Mouse (Mus musculus): ENCODE measurements around the gene 4930544G11Rik. TPM values are rescaled to one million over a fixed set of nuclear protein-coding genes. Genes with fewer than 3 reads are reported as not detected.

4930544G11Rik gene
- polyA plus RNA-seq, 1 experiment from 2014 or later = not detected

DNA sequence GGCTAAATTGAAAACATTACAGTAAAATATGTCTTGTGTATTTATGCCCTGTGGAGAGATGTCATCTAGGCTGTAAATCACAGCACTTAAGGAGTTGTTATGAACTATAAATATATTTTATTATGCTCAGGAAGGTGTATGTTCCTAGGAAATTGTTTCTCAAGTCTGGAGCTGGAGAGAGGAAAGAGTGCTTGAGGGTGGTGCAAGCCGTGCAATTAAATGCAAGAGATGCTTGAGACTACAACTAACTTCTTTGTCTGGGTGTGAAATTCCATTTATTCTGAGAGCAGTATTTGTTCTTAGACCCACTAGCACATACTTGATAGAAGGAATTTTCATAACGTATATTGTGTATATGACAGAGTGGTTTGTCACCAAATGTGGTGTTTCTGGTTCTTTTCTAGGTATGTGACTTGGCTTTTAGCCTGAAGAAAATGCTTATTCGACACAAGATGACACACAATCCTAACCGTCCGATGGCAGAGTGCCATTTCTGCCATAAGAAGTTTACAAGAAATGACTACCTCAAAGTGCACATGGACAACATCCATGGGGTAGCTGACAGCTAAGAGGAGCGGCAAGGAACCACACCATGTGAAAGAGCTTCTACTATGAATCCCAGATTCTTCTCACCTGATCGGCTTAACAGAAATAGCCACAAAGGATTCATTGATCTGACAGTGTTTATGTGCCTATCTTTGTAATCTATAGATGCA is 16.7 kb upstream of the 4930544G11Rik start:
- no peaks in the 10 kb centered on the region for H3K9me3 ChIP-seq (ENCODE audit: control insufficient read depth, low read length)
- no peak for ATAC-seq
- H3K27ac ChIP-seq (ENCODE audit: low read length) = no peak overlapping the region
- 54% methylated on average over 7 of the region's 7 CpGs for WGBS
- H3K9ac ChIP-seq (ENCODE audit: low read depth, low read length) = no peak overlapping the region
- no peaks in the 10 kb centered on the region for H3K4me1 ChIP-seq (ENCODE audit: control insufficient read depth, insufficient read depth, low read length)
- H3K27me3 ChIP-seq (replicated peaks; ENCODE audit: control insufficient read depth, insufficient read depth, low read length) = no peaks in the 10 kb centered on the region
- no peak overlapping the region for H3K4me3 ChIP-seq (ENCODE audit: low read length)
- 0 out of 2 replicates have a peak, but pooled peaks cover 3% of the 10 kb centered on the region for H3K36me3 ChIP-seq (ENCODE audit: control insufficient read depth, insufficient read depth, low read length)
- H3K4me2 ChIP-seq (ENCODE audit: low read depth, low read length) = no peak overlapping the region

DNA sequence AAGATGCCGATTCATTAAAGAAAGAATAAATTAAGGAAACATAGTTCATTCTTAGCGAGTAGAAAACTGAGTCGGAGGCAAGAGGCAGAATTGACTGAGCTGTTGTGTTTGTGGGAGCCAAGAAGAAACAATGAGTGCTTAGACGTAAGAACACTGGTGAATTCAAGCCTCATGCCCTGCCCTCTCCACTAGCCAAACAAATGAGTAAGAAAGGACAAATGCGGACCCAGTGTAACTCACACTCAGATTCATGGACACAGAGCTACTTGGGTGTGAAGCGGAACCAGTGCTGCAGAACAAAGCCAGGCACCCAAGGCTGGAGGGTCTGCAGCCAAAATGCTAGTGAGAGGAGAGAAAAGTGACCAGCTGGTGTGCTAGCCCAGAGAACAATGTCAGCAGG is 1.9 kb upstream of the 4930544G11Rik start:
- no peak for ATAC-seq
- Histone ChIP-seq H3K4me2 (ENCODE audit: low read depth, low read length) (no peak overlapping the region), H3K27ac (ENCODE audit: low read length) (no peak overlapping the region), H3K4me1 (ENCODE audit: control insufficient read depth, insufficient read depth, low read length) (no peaks in the 10 kb centered on the region), H3K9me3 (ENCODE audit: control insufficient read depth, low read length) (no peaks in the 10 kb centered on the region; the same call in 1 of the 2 replicates), H3K36me3 (ENCODE audit: control insufficient read depth, insufficient read depth, low read length) (no peaks in the 10 kb centered on the region), H3K27me3 (replicated peaks; ENCODE audit: control insufficient read depth, insufficient read depth, low read length) (no peaks in the 10 kb centered on the region), H3K4me3 (ENCODE audit: low read length) (no peak overlapping the region), H3K9ac (ENCODE audit: low read depth, low read length) (no peak overlapping the region)
- WGBS = 80% methylated on average over 6 of the region's 6 CpGs

GRCm38 (mm10) chr6:65969386-65970111 is 17.1 kb downstream of the 4930544G11Rik start:
- H3K9ac ChIP-seq (ENCODE audit: low read depth, low read length) = no peak overlapping the region
- WGBS = 71% methylated on average over 6 of the region's 6 CpGs
- no peak overlapping the region for H3K27ac ChIP-seq (ENCODE audit: low read length)
- no peak overlapping the region for H3K4me3 ChIP-seq (ENCODE audit: low read length)
- ATAC-seq = no peak
- no peaks in the 10 kb centered on the region for H3K4me1 ChIP-seq (ENCODE audit: control insufficient read depth, insufficient read depth, low read length)
- no peak overlapping the region for H3K4me2 ChIP-seq (ENCODE audit: low read depth, low read length)
- H3K36me3 ChIP-seq (ENCODE audit: control insufficient read depth, insufficient read depth, low read length) = no peaks in the 10 kb centered on the region
- H3K9me3 ChIP-seq (ENCODE audit: control insufficient read depth, low read length) = no peaks in the 10 kb centered on the region
- H3K27me3 ChIP-seq (replicated peaks; ENCODE audit: control insufficient read depth, insufficient read depth, low read length) = no peaks in the 10 kb centered on the region

DNA sequence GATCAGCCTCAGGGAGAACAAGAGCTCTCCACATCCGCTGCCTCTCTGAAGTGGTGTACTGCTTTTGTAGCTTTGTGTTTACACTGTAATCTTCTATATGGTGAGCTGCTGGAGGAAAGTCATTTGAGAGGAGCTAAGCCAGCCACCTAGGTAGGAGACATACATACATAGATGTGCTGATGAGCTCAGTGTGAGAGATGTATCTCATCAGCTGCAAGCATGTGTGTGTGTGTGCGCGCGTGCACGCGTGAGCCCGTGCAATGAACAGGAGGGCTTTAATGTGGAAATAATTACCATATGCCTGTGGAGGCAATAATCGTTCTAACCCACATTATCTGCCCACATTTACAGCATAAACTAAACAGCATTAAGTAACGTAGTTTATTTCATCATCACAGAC is 18.0 kb downstream of the 4930544G11Rik start:
- WGBS = 81% methylated on average over 9 of the region's 9 CpGs

GRCm38 (mm10) chr6:65992081-65992480 is 39.7 kb downstream of the 4930544G11Rik start:
- no peaks in the 10 kb centered on the region for H3K36me3 ChIP-seq (ENCODE audit: control insufficient read depth, insufficient read depth, low read length)
- peaks cover 3% of the 10 kb centered on the region for H3K9me3 ChIP-seq (ENCODE audit: control insufficient read depth, low read length)
- no peaks in the 10 kb centered on the region for H3K4me1 ChIP-seq (ENCODE audit: control insufficient read depth, insufficient read depth, low read length)
- H3K4me2 ChIP-seq (ENCODE audit: low read depth, low read length) = no peak overlapping the region
- no peak overlapping the region for H3K9ac ChIP-seq (ENCODE audit: low read depth, low read length)
- no peak overlapping the region for H3K27ac ChIP-seq (ENCODE audit: low read length)
- WGBS = 77% methylated on average over 3 of the region's 3 CpGs
- no peak overlapping the region for H3K4me3 ChIP-seq (ENCODE audit: low read length)
- no peak for ATAC-seq
- no peaks in the 10 kb centered on the region for H3K27me3 ChIP-seq (replicated peaks; ENCODE audit: control insufficient read depth, insufficient read depth, low read length)

More for the DNA sequence above, 18.0 kb downstream of the 4930544G11Rik start:
- no peak overlapping the region for H3K27ac ChIP-seq (ENCODE audit: low read length)
- H3K4me2 ChIP-seq (ENCODE audit: low read depth, low read length) = no peak overlapping the region
- no peak overlapping the region for H3K4me3 ChIP-seq (ENCODE audit: low read length)
- no peaks in the 10 kb centered on the region for H3K36me3 ChIP-seq (ENCODE audit: control insufficient read depth, insufficient read depth, low read length)
- H3K4me1 ChIP-seq (ENCODE audit: control insufficient read depth, insufficient read depth, low read length) = no peaks in the 10 kb centered on the region
- no peak for ATAC-seq
- no peaks in the 10 kb centered on the region for H3K27me3 ChIP-seq (replicated peaks; ENCODE audit: control insufficient read depth, insufficient read depth, low read length)
- H3K9ac ChIP-seq (ENCODE audit: low read depth, low read length) = no peak overlapping the region
- H3K9me3 ChIP-seq (ENCODE audit: control insufficient read depth, low read length) = no peaks in the 10 kb centered on the region

GRCm38 (mm10) chr6:65998343-65998742 is 45.9 kb downstream of the 4930544G11Rik start:
- H3K27ac ChIP-seq (ENCODE audit: low read length) = no peak overlapping the region
- no peak overlapping the region for H3K9ac ChIP-seq (ENCODE audit: low read depth, low read length)
- peaks cover 3% of the 10 kb centered on the region for H3K9me3 ChIP-seq (ENCODE audit: control insufficient read depth, low read length)
- no peaks in the 10 kb centered on the region for H3K36me3 ChIP-seq (ENCODE audit: control insufficient read depth, insufficient read depth, low read length)
- no peak overlapping the region for H3K4me2 ChIP-seq (ENCODE audit: low read depth, low read length)
- no peak overlapping the region for H3K4me3 ChIP-seq (ENCODE audit: low read length)
- H3K4me1 ChIP-seq (ENCODE audit: control insufficient read depth, insufficient read depth, low read length) = no peaks in the 10 kb centered on the region
- H3K27me3 ChIP-seq (replicated peaks; ENCODE audit: control insufficient read depth, insufficient read depth, low read length) = no peaks in the 10 kb centered on the region
- no peak for ATAC-seq

Other genes with a start within 250 kb of the 4930544G11Rik start
- 9.1 and 9.2 TPM in 2 replicates for gene Prdm5, start 173.6 kb upstream of the 4930544G11Rik start, polyA plus RNA-seq (2015; fragmentation: Nextera tagmentation; extraction: Ambion mirVana)

Data from intestine, embryonic 16.5 days (tissue).